Mouse (Mus musculus) CD8-positive naive resting alpha-beta T cell, adult 2 months (primary cell): Measurements from ENCODE around the gene Rgs14.
A peak's percentile ranks its signal among the peaks of the same experiment; 100 is the strongest.

Source experiments
- DNase-seq, 2 experiments: peaks; one replicate each; pipeline ENCODE4 v3.0.0; 2022; ENCODE audit warnings: low read depth in 2 of 2, low spot score in 2 of 2

Gene Rgs14

DNA sequence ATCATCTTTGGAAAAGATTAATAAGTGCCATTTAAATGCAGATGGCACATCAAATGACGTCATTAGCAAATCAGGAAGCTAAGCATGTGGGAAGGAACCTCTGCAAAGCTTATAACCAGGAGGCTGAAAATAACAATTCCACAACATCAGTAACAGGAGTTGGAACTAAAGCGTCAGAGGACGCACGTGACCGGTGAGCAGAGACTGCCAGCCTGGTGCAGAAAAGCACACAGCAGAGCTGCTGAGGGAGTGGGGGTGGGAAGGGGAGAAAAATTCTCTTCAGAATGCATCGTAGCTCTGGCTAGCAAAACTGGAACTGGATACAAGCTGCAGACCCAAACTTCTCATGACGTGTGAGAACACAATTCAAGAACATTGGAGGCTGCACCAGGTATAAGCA is 25.2 kb upstream of the Rgs14 start:
- no peak for DNase-seq

DNA sequence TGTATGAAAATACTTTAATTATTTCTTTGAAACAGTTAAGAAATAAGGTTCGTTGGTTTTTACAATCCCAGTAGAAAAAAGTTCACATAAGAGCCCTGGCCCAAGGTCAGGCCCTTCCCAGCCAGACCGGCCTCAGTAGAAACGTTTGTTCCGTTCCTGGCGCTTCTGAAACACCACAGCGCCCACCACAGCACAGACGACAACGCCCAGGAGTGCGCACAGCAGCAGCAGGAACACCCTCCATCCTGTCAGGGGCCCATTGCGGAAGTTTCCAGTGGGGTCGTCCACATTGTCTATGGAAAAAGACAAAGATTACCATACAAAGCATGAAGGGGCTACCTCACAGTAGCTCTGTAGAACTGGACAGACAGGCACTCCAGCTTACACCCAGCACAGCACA is 22.8 kb upstream of the Rgs14 start:
- no peak for DNase-seq

DNA sequence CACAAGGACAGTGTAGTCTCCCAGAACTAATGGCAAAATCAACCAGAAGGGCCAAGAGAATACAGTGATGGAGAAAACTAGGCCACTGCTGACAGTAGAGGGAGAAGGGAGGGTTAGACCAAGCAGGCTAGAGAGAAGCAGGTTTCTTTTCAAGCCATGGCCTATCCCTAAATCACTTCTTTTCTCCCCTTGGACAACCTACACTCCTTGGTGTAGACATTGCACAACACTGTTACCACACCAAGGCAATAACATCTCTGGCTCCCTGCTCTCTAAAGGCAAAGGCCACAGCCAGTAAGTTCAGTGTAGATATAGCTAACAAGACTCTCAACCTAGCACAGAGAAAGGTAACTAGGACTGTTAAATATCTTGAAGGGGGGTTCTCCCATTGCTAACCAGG is 8.4 kb upstream of the Rgs14 start:
- no peak for DNase-seq

DNA sequence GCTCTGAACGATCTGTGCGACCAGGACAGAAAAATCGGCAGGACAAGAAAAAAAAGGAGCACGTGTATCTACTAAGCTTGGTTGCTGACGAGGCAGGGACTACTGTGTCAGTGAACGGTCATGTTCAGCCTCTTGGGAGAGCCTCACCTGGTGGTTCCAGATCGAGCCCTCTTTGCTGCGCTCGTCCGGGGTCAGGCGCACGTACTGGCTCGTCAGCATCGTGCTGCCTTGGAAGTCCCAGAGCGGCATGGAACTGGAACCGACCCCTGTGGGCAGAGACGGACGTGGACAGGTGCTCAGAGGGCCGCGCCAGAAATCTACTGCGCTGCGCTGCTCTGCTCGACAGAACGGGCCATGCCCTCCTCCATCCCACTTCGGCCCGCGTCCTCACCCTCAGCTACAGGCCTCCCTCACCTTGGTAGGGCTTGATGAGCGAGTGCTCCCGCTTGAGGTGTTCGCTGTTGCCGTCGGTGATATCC is 7.5 kb upstream of the Rgs14 start:
- peak in 1 of 2 experiments; percentile 25 for DNase-seq

DNA sequence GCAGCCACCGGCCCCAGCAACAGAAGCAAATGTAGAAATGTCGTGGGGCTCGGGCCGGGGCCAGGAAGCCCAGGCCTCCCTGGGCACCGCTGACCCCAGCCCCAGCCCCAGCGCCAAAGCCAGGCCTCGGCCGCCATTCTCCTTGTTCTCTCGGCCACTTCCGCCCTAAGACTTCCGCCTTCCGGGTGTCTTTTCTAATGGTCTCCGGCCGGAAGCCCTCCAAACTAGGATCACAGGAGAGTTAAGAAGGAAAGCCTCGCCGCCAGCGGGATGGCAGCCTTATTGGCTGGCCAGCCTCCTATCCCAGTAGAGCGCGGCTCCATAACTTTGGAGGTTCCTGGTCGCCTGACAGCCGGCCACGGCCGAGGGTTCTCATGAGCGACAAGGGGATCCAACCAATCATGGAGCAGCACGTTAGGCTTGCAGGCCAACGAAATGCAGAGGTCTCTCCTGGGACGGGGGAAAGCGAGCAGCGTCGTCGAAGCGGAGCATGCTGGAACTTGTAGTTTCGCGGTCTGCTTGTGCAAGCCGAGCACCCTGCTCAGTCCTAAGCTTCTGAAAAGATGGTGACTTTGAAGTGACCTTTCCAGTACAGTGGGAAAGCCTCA is 7.0 kb upstream of the Rgs14 start, which contains the start of gene Lman2:
Gene Lman2, minus strand, starts transcription at position 331 of the 608 bp plus-strand sequence.
- DNase-seq = peak; percentile 88 to 90

DNA sequence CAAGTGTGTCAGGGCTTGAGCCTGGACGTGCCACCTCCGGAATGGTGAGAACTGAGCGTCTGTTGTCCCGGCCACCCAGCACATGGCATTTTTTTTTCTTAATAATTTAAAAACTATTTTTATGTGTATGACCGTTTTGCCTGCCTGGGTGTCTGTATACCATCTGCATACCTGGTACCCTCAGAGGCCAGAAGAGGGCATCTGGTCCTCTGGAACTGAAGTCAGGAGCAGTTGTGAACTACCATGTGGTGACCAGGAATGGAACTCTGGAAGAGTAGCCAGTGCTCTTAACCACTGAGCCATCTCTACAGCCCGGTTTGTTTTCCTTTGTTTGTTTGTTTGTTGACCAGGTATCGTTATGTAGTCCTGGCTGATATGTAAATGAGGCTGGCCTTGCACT is 1.1 kb upstream of the Rgs14 start:
- DNase-seq = no peak

DNA sequence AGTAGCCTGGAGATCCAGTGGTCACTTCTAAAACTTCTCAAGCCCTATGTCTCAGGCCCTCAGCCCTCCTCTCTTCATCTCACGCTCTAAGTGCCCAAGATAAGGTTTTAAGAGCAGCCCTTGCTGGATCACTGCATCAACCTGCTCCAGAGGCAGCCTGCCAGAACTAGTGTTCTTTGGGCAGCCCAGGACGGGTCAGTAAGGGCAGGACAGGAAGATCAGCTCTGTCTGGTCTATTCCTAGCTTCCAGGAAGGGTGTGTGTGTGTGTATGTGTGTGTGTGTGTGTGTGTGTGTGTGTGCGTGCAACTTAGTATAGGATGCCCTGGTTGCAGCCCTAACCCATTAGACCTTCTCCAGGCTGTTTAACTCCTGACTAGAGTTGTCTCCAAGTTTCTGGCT is 702 bp downstream of the Rgs14 start:
- DNase-seq = no peak

DNA sequence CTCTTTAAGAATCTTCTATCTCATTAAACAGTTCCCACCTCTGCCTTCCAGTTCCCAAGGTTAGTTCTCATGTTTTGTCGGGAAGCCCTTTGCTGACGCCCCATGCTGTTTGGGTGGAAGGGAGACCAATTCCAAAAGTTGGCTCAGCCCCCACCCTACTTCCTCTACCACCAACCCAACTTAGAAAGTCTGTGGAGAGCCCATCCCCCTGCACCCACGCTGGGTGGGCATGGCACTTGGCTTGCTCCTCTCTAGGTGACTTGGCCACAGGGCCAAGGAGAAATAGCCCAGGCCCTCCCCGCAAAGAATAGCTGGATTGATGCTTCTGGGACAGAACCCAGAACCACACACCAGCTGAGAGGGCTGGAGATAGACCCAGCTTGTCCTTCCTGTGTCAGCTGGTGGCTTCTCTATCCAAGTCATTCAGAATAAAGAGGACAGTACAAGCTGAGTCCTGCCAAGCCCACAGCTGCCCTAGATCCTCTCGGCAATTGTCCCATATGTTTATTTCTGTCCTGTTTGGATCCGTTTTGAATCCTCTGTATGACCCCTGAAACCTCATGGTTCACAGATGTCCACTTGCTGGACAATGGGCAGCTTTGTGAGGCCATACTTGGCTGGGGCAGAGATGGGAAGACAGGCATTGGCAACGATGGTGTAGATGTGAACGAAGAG is 1.6 kb downstream of the Rgs14 start:
- DNase-seq = no peak

DNA sequence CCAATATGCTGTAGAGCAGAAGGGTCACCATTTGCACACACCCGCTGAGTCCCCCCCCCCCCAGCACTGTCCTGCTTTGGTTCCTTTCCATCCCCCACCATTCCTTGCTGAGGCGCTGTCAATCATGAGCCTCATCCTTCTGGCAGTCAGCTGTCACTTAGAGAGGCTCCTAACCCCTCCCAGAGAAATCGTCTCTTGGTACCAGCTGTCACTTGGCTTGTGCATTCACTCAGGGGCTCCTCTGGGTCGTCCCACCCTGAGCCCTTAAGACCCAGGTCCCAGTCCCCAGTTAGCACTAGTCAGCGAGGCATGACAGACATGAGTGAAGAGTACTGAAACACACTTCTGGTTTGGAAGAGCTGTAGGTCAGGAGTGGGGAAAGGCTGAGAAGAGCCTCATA is 2.2 kb downstream of the Rgs14 start:
- DNase-seq = no peak

DNA sequence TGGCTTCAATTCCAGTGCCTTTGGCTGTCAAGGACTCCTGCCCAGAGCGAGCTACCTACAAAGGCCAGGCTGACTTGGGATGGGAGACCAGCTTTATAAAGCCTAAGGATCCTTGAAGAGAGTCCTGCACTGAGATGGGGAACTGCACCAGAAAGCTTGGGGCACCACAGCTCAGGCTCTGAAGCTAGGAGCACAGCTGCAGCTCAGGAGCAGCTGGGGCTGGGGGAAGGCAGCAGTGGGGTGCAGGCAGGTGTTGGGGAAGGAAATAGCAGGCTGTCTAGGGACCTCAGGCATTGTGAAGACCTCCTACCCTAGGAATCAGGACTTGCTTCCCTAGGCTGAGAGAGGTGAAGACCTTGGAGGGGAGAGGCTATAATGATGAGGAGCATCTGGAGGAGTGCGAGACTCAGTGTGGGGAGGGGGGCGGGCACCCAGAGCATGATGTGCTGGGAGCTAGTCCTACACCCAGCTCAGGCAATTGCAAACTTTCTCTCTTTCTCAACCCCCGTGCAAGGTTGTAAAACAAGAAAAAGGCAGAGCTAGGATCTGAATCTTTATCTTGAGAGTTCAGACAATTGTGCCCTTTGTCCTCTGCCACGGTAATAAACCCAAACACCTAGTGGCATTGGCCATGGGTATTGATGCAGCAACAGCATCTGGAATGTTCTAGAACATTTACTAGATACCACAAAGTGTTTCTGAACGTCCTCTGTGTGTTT is 4.8 kb downstream of the Rgs14 start:
- DNase-seq = no peak

DNA sequence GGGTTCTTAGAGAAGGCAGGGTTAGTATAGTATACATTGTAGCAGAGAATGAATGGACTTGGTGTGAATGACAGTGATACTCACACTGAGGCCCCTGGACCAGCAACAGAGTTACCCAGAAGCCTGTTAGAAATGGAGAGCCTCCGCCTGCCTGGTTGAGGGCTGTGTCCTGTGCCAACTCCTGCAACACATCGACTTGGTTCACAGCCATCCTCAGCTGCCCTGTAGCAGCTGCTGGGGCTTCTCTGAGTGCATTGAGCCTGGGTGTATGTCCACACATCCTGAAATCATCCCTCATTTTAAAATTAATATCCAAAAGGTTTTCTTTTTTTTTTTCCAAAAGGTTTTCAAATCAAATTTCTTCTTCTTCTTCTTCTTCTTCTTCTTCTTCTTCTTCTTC is 6.3 kb downstream of the Rgs14 start:
- no peak for DNase-seq

DNA sequence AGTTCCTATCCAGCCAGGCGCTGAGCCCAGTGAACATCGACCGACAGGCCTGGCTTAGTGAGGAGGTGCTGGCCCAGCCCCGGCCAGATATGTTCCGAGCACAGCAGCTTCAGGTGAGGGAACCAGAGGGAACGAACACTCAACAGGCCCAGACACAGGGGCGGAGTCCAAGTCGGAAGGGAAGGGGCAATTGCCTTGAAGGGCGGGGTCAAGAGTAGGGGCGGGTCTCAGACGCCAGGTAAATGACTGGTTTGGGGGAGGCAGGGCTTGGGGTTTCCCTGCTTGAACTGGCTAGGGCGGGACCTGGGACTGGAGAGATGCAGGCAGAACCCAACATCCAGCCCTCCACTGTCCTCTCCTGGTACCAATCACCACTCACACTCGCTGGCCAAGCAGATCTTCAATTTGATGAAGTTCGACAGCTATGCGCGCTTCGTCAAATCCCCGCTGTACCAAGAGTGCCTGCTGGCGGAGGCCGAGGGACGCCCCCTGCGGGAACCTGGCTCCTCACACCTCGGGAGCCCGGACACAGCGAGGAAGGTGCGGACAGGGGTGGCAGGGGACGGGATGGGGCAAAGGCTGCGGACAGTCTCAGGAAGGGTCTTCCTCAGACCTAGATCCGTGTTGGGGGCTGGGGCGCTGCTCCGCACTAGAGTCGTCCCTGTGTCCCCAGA is 9.5 kb downstream of the Rgs14 start:
- DNase-seq = no peak

DNA sequence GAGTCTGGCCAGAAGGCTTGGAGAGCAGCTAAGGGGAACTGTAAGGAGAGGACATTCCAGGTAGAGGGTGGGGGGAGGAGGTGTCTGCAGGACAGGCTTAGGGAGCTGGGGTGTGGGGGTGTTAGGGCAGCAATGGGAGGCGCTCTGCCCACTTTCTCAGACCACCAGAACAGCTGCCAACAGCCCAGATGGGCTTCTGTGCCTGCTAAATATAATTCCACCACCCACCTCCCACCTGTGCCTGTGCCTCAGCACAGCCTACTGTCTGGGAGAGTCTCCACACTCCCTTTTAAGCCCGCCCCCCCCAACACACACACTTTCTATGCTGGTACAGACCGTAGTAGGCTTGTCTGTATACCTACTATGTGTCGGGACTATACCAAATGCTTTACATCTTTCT is 12.3 kb downstream of the Rgs14 start:
- no peak for DNase-seq

DNA sequence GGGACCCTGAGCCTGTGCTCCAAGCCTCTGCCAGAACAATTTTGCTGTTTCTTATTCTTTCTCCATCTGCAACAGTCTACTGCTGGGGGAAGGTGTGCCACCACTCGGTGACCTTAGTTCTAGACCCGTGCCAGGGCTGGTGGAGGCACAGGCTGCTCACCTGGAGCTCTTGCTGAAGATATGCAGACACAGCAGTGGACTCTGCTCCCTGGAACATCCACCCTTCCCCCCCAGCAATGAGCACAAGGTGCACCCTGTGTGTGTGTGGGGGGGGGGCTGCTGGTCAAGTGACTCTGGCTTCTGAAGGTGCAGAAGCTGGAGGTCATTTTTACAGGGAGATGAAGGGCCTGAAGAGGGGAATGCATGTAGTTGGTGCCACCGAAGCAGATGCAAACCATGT is 21.1 kb downstream of the Rgs14 start:
- DNase-seq = no peak

DNA sequence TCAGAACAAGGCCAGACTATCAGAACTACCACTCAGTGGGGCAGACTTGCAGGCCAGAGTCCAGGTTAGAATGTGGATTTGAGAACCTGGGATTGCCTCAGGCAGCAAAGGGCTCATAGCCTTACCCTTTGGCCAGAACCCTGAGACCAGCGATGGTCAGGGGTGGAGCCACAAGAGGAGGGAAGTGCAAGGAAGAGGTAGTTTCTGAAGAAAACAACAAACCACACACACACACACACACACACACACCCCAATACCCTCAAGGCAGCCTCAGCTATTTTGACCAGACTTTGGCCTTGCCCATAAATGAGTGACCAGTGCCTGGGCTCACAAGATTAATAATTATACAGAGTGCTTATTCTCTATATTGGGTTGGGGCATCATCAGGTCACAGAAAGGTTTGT is 22.1 kb downstream of the Rgs14 start:
- no peak for DNase-seq

DNA sequence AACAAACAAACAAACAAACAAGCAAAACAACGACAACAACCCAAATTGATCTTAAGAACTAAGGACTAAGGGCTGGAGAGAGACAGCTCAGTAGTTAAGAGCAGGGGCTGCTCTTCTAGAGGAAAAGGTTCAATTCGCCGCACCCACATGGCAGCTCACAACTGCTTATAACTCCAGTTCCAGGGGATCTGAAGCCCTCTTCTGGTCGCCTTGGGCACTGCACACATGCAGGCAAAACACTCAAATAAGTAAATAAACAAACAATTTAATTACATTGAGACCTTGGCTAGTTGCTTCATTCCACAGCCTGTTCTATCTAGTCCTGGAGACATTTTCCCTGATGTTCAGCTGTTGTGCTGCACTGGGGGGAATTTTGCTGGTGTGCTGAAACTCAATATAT is 23.4 kb downstream of the Rgs14 start:
- DNase-seq = peak in 1 of 2 experiments; percentile 44

DNA sequence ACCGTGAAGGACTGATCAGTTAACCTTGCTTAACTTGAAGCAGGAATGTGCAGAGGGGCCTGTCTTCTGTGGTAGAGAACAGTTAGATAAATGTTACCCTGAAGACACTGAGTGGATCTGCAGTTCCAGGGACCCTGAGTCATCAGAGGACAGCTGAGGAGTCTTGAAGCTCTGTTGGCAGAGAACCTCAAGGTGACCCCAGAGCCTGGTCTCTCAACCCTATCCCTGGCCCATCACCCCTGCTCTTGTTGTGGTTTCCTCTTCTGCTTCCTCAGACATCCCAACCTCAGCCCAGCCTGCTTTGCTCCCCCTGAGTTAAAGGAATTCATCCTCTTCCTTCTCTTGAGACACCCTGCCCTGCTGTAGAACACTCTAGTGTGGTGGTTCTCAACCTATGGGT is 28.6 kb downstream of the Rgs14 start, which contains the start of gene Slc34a1:
Gene Slc34a1, plus strand, starts transcription at position 100 of the 400 bp plus-strand sequence.
- no peak for DNase-seq

DNA sequence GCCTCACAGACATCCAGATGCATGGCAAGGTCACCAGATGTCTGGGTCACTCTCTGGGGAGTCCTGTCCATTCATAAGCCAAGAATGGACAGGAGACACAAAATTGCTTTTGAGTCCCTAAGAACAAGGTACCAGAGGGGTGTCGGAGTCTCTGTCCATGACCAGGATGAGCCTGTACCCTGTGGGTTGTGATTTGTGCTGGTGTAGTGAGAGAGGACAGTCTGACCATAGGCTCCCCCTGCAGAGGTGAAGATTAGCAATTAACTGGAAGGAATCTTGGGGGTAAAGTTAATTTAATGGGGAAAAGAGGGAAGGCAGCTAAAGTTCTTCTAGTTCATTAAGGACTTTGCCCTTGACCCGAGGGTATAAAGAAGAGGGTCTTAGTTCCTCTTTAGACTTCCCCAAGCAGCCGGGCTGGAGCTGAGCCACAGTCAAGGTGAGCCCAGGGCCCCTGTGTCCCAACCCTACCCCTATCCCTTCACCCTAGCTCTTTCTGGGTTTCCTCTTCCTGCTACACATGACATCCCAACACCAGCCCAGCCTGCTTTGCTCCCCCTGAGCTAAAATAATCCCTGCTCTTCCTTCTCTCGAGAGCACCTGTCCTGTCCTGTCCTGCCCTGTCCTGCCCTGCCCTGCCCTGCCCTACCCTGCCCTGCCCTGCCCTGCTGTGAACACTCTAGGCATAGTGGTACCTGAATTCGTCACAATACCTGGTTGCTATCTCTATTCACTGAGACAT is 29.9 kb downstream of the Rgs14 start:
- DNase-seq = no peak

DNA sequence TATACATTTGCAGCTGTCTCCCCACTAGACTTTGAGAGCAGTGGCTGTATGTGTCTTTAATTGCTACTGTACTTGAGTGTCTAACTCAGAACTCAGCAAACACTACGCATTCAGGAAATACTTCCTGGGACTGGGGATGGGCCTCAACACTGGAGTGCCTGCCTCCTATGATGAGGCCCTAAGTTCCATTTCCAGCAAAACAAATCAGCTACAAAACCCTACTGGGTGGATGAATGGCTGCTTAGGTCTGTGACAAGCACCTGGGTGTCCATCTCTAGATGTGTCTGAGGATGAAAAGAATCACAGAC is 30.5 kb downstream of the Rgs14 start:
- DNase-seq = no peak

DNA sequence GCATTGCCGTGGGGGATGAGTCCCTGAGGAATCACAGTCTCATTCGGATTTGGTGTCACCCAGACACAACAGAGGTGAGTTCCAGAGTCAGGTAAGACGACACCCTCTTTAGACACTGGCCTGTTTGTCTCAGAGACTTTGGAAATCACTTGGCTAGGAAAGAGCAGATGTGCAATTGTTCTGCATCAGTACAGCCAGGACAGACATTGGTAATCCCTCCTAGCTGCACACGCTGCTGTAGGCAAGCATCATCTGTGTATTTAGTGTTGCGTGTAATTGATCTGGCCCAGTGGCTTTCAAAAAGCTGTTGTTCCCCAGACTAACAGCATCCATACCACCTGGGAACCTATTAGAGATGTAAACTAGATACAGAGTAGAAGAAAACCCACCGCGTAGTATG is 33.7 kb downstream of the Rgs14 start:
- DNase-seq = no peak
